Mouse (Mus musculus): Measurements from ENCODE around the gene Ctsf. TPM values are rescaled to one million over a fixed set of nuclear protein-coding genes. Genes with fewer than 3 reads are reported as not detected.
"Not testable (repeated sequence)": the region's sequence is repeated elsewhere in the genome, so short reads cannot be mapped to it uniquely, and the experiment has no call there.

Gene Ctsf
- 19.4 and 22.2 TPM in 2 replicates for polyA plus RNA-seq (2011; ENCODE audit: insufficient read depth, insufficient read length, low replicate concordance, missing spikeins)

DNA sequence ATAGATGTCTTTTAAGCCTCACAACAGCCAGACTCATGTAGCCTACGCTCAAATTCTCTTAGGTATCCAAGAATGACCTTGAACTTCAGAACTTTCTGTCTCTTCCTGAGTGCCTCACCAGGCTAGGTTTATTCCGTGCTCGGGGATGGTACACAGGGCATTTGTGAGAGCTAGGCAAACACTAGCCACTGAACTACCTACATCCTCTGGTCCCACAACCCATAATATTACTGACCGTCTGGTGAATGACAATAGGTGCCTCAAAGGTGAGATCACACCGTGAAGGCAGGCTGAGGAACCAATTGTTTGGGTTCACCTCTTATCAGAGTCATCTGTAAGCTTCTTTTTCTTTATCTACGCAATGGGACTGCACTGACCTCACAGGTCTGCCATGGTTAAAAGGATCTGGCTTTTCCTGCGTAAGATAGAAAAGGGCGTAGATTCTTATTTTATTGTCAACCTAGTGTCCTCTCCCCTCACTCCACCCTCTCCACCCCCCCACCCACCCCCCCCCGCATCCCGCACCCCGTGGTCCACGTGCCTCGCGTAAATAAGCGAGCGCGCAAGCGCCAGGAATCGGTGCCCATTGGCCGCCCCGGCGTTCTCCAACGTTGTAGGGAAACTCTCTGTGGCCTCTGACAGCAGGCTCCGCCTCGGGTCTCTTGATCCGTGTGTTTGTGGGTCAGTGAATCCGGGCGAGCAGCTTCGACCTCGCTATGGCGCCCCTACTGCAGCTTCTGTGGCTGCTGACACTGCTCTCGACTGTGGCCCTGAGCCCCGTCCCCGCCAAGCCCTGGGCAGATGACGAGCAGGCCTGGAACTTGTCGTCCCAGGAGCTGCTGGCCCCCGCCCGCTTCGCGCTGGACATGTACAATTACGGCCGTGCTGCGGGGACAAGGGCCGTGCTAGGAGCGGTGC, at the start of gene Ctsf:
Gene Ctsf, plus strand, starts transcription at position 579 of the 918 bp plus-strand sequence.
- TF ChIP-seq CTCF (IDR thresholded peaks at IDR 0.05; ENCODE audit: control insufficient read depth, insufficient read depth, low read length) (no peak), POLR2A (IDR thresholded peaks at IDR 0.05; ENCODE audit: borderline replicate concordance, control insufficient read depth, low read depth, low read length) (no peak)
- Histone ChIP-seq H3K4me1 (ENCODE audit: control insufficient read depth, insufficient read depth, low read length) (no peaks in the 10 kb centered on the region; the same call in 1 of the 2 replicates), H3K4me3 (replicated peaks; ENCODE audit: control insufficient read depth, low read depth, low read length) (peak within 1 kb of the TSS; percentile 56), H3K27ac (ENCODE audit: control insufficient read depth, insufficient read depth, low read depth, low read length, poor library complexity) (no peak within 1 kb of the TSS; the same call in 1 of the 2 replicates)
- WGBS, result 5% methylated on average over 45 of the region's 45 CpGs

DNA sequence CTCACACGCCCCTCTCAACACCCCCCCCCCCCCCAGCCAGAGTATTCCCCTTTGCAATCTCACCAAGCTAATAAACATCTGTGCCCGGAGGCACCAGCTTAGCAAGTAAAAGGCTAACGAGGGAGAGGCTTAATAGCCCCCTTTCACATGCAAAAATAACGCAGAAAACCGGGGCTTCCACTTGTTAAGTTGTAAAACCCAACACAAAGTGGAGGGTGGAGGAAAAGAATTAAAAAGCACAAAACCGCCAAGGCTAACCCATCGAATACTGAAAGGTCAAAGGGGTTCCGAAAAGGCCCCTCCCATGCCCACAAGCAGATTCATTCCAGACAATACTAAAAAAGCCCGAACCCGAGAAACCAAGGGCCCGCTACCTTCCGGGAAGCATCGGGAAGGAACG, 44.6 kb upstream of the Ctsf start:
- Histone ChIP-seq H3K27ac (ENCODE audit: control insufficient read depth, insufficient read depth, low read depth, low read length, poor library complexity) (peak overlapping the region; percentile 87), H3K4me3 (replicated peaks; ENCODE audit: control insufficient read depth, low read depth, low read length) (peak overlapping the region; percentile 93), H3K4me1 (ENCODE audit: control insufficient read depth, insufficient read depth, low read length) (no peaks in the 10 kb centered on the region; the same call in 1 of the 2 replicates)
- TF ChIP-seq POLR2A (IDR thresholded peaks at IDR 0.05; ENCODE audit: borderline replicate concordance, control insufficient read depth, low read depth, low read length), result no peak
- TF ChIP-seq CTCF (IDR thresholded peaks at IDR 0.05; ENCODE audit: control insufficient read depth, insufficient read depth, low read length), result no peak
- WGBS, result under 1% methylated on average over 14 of the region's 14 CpGs

DNA sequence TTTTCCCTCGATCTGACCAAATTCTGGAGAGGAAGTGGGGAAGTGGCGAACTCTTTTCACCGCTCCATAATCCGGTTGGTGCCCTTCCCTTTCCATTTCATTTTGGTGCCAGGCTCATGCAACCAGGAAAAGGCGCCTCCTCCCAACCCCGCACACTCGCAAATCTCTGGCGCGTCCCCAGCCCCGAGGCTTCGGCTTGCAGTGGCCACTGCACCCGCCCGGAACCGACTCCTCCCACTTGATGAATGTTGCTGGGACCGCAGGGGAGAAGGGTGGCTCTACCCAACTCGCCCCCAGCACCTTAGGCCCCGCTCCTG, 44.2 kb upstream of the Ctsf start:
- TF ChIP-seq POLR2A (IDR thresholded peaks at IDR 0.05; ENCODE audit: borderline replicate concordance, control insufficient read depth, low read depth, low read length), result no peak
- TF ChIP-seq CTCF (IDR thresholded peaks at IDR 0.05; ENCODE audit: control insufficient read depth, insufficient read depth, low read length), result no peak
- under 1% methylated on average over 17 of the region's 17 CpGs for WGBS
- Histone ChIP-seq H3K27ac (ENCODE audit: control insufficient read depth, insufficient read depth, low read depth, low read length, poor library complexity) (peak overlapping the region; percentile 87), H3K4me3 (replicated peaks; ENCODE audit: control insufficient read depth, low read depth, low read length) (peak overlapping the region; percentile 93), H3K4me1 (ENCODE audit: control insufficient read depth, insufficient read depth, low read length) (no peaks in the 10 kb centered on the region; the same call in 1 of the 2 replicates)

DNA sequence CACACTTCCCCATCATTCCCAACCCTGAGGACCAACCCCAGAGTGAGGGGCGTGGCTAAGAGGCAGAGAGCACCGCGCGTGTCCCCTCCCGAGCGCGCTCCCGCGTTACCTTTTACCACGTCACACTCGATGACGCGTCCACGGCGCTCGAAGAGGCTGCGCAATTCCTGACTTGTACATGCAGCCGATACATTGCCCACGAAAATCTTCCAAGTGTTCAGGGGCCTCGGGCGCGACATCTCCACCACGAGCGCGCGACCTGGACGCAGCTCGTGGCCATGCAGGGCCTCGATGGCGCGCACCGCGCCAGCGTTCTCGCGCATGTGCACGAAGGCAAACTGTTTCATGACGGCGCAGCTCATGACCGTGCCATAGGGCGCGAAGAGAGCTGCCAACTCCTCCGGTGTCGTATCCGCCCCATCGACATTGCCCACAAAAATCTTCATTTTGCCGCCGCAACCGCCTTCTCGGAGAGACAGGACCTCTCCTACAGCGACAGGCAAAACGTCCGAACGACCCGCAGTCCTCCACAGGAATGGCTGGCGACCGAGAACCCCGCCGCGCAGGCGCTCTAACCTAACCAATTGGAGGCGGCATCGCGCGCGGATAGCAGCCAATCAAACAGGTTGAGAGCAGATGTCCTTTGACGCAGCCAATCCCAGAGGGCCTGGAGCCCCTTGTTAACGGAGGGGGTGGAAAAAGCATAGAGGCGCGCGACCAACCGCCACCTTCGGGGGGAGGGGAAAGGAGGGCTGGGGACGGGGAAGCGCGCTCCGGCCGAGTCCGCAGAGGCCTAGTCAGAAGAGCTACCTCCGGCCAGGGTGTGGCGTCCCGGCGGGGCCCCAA, 43.6 kb upstream of the Ctsf start, which contains the start of the genes Gm21992 and Rbm14:
Gene Gm21992, minus strand, starts transcription at position 550 of the 846 bp plus-strand sequence.
Gene Rbm14, minus strand, starts transcription at position 572 of the 846 bp plus-strand sequence.
- under 1% methylated on average over 83 of the region's 83 CpGs for WGBS

DNA sequence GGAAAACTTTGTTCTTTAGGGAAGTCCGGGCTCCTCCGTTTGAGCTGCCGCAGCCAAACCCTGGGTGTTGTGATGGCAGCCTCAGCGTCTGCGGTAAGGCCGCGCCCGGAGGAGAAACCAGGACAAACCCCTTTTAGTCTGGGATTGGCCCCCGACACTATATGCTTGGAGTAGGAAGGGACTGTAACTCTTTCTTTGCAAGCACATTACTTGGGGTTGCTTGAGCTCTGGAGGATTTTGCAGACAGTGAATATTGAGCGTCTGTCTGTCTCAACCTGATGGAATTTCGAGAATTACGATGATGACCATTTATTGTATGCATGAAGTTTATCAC, 43.1 kb upstream of the Ctsf start:
- 1% methylated on average over 12 of the region's 12 CpGs for WGBS
- Histone ChIP-seq H3K4me1 (ENCODE audit: control insufficient read depth, insufficient read depth, low read length) (no peaks in the 10 kb centered on the region; the same call in 1 of the 2 replicates), H3K27ac (ENCODE audit: control insufficient read depth, insufficient read depth, low read depth, low read length, poor library complexity) (peak overlapping the region; percentile 93), H3K4me3 (replicated peaks; ENCODE audit: control insufficient read depth, low read depth, low read length) (peak overlapping the region; percentile 78)
- TF ChIP-seq POLR2A (IDR thresholded peaks at IDR 0.05; ENCODE audit: borderline replicate concordance, control insufficient read depth, low read depth, low read length) (no peak), CTCF (IDR thresholded peaks at IDR 0.05; ENCODE audit: control insufficient read depth, insufficient read depth, low read length) (no peak)

More for the DNA sequence above, 43.6 kb upstream of the Ctsf start, which contains the start of the genes Gm21992 and Rbm14:
- Histone ChIP-seq H3K4me1 (ENCODE audit: control insufficient read depth, insufficient read depth, low read length) (no peaks in the 10 kb centered on the region; the same call in 1 of the 2 replicates), H3K4me3 (replicated peaks; ENCODE audit: control insufficient read depth, low read depth, low read length) (peak within 1 kb of the TSS; percentile 93), H3K27ac (ENCODE audit: control insufficient read depth, insufficient read depth, low read depth, low read length, poor library complexity) (peak within 1 kb of the TSS; percentile 93)
- TF ChIP-seq POLR2A (IDR thresholded peaks at IDR 0.05; ENCODE audit: borderline replicate concordance, control insufficient read depth, low read depth, low read length) (peak; percentile 88), CTCF (IDR thresholded peaks at IDR 0.05; ENCODE audit: control insufficient read depth, insufficient read depth, low read length) (peak; percentile 20; the same call in 1 of the 2 replicates)

DNA sequence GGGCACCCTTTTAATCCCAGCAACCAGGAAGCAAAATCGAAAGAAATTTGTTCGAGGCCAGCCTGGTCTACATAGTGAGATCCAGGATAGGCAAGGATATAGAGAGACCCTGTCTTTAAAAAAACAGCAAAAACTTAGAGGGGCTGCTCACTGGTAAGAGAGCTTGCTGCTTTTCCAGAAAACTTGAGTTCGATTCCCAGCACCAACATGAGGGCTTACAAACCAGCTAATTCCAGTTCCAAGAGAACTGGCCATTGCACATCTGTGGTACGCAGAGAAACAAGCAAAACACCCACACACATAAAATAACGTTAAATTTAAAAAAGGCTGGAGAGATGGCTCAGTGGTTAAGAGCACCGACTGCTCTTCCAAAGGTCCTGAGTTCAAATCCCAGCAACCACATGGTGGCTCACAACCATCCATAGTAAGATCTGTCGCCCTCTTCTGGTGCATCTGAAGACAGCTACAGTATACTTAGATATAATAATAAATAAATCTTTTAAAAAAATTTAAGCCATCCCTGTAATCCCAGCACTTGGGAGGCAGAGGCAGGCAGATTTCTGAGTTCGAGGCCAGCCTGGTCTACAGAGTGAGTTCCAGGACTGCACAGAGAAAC, 42.5 kb upstream of the Ctsf start:
- H3K4me3 ChIP-seq (replicated peaks; ENCODE audit: control insufficient read depth, low read depth, low read length), result peak overlapping the region; percentile 78
- H3K4me1 ChIP-seq (ENCODE audit: control insufficient read depth, insufficient read depth, low read length); H3K27ac ChIP-seq (ENCODE audit: control insufficient read depth, insufficient read depth, low read depth, low read length, poor library complexity): not testable (repeated sequence)
- WGBS, result 71% methylated on average over 8 of the region's 8 CpGs

DNA sequence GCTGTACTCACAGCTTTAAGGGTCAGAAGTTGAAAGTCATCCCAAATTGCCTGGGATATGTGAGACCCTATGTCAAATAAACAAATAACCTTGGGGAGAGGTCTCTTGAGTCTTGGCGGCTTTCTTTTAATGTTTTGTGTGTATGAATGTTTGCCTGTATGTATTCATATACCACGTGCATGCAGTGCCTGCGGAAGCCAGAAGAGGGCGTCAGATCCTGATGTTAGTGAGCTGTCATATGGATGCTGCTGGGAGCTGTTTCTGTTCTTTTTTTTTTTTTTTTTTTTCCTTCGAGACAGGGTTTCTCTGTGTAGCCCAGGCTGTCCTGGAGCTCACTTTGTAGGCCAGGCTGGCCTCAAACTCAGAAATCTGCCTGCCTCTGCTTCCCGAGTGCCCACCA, 41.9 kb upstream of the Ctsf start:
- 92% methylated on average over 6 of the region's 6 CpGs for whole genome bisulfite sequencing
- H3K4me3 ChIP-seq (replicated peaks; ENCODE audit: control insufficient read depth, low read depth, low read length), result no peak overlapping the region
- no peak overlapping the region for H3K27ac ChIP-seq (ENCODE audit: control insufficient read depth, insufficient read depth, low read depth, low read length, poor library complexity)
- no peaks in the 10 kb centered on the region; the same call in 1 of the 2 replicates for H3K4me1 ChIP-seq (ENCODE audit: control insufficient read depth, insufficient read depth, low read length)
- TF ChIP-seq CTCF (IDR thresholded peaks at IDR 0.05; ENCODE audit: control insufficient read depth, insufficient read depth, low read length) (peak; percentile 42; the same call in 1 of the 2 replicates), POLR2A (IDR thresholded peaks at IDR 0.05; ENCODE audit: borderline replicate concordance, control insufficient read depth, low read depth, low read length) (no peak)
